Mouse (Mus musculus) stomach, embryonic 16.5 days (tissue): ENCODE measurements around the gene Cep41. TPM values are rescaled to one million over a fixed set of nuclear protein-coding genes. Genes with fewer than 3 reads are reported as not detected.

Experiments used
- ATAC-seq: fragments of 200-750 bp; cut with Nextera tagmentation; 2 replicates; pipeline ENCODE4 v1.8.0; 2017; ENCODE audit warnings: moderate number of reproducible peaks, moderate TSS enrichment; ENCODE audit not compliant: insufficient read depth, low FRiP score
- H3K27ac ChIP-seq: fragments of 300-500 bp; sonication (generic); 2 replicates; pipeline ENCODE4 v1.5.1; 2014; ENCODE audit warnings: low read length
- H3K27me3 ChIP-seq: fragments of 300-500 bp; sonication (generic); 2 replicates; pipeline ENCODE4 v1.6.1; 2014; ENCODE audit warnings: low read length, control low read depth, mixed read lengths; ENCODE audit not compliant: control insufficient read depth, insufficient read depth
- H3K36me3 ChIP-seq: fragments of 300-500 bp; sonication (generic); 2 replicates; pipeline ENCODE4 v1.6.1; 2014; ENCODE audit warnings: low read length; ENCODE audit not compliant: control insufficient read depth, insufficient read depth
- H3K4me1 ChIP-seq: fragments of 300-500 bp; sonication (generic); 2 replicates; pipeline ENCODE4 v1.6.1; 2014; ENCODE audit warnings: low read length, control low read depth, mixed read lengths; ENCODE audit not compliant: control insufficient read depth, insufficient read depth
- H3K4me2 ChIP-seq: fragments of 300-500 bp; sonication (generic); 2 replicates; pipeline ENCODE4 v1.6.1; 2014; ENCODE audit warnings: low read depth, low read length, mixed read lengths
- H3K4me3 ChIP-seq: fragments of 300-500 bp; sonication (generic); replicated peaks from 2 replicates; pipeline ENCODE4 v1.5.1; 2014; ENCODE audit warnings: mild to moderate bottlenecking, low read length
- H3K9ac ChIP-seq: fragments of 300-500 bp; sonication (generic); 2 replicates; pipeline ENCODE4 v1.6.1; 2014; ENCODE audit warnings: low read length
- H3K9me3 ChIP-seq: fragments of 300-500 bp; sonication (generic); replicated peaks from 2 replicates; pipeline ENCODE4 v1.6.1; 2016; ENCODE audit warnings: low read length, control low read depth; ENCODE audit not compliant: control insufficient read depth
- WGBS: fragments of 180-500 bp; shearing (Covaris S2); extraction: QIAGEN DNeasy Blood & Tissue Kit; methylation state at CpG from one replicate; pipeline ENCODE4 v1.1.7; 2014; 5-methylcytosine and 5-hydroxymethylcytosine counted together
- polyA plus RNA-seq: library from polyadenylated mRNA; unstranded; fragments of >200 nt; fragmentation: Nextera tagmentation; extraction: Ambion mirVana; gene quantifications from 2 replicates; pipeline ENCODE4 v1.2.1, GENCODE M21; 2015

Cep41 gene
- 8.8 and 11.6 TPM in 2 replicates for polyA plus RNA-seq

- Histone ChIP-seq H3K4me3 (peak within 1 kb of the TSS; percentile 64), H3K27ac (peak within 1 kb of the TSS; percentile 92), H3K27me3 (no peaks in the 10 kb centered on the region), H3K9me3 (no peaks in the 10 kb centered on the region), H3K9ac (peak within 1 kb of the TSS; percentile 85), H3K36me3 (no peaks in the 10 kb centered on the region), H3K4me1 (peaks cover 13% of the 10 kb centered on the region), H3K4me2 (peak within 1 kb of the TSS; percentile 74)
- peak; percentile 96 for ATAC-seq
- WGBS: under 1% methylated on average over 52 of the region's 52 CpGs
Measured at GRCm38 (mm10) chr6:30693350-30693991, at the start of gene Cep41. Gene Cep41 (minus strand): TSS chr6:30693749.

DNA sequence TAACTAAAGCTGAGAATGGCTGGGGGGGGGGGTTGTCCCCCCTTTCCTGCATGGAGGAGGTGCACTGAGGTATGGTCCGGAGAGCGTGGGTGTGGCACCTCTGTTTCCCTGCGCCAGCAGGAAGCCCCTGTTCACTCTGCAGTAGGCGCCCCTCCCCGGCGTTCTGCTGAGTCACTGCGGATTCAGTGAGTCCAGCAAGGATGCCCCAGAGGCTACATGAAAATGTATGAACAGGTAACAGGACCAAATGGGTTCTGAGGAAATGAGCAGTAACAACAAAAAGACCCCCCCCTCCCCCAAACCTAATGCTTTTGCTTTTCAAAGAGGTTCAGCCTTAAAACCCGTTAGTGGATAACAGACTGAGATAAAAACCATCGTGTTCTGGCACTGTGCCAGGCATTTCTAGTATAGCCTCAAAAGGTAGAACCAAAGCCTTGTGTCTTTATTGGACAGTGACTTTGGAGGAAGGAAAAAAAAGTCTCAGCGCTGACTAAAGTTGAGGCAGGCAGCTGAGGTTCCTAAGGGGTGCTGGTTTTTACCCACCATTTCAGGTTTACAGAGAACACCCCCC lies 45.7 kb upstream of the Cep41 start:
- no peak; the same call in 1 of the 2 replicates for ATAC-seq
- Histone ChIP-seq H3K27me3 (no peaks in the 10 kb centered on the region), H3K9ac (peak overlapping the region; percentile 0; the same call in 1 of the 2 replicates), H3K4me1 (peaks cover 3% of the 10 kb centered on the region; the same call in 1 of the 2 replicates), H3K4me3 (peak overlapping the region; percentile 53), H3K36me3 (peaks cover 7% of the 10 kb centered on the region; the same call in 1 of the 2 replicates), H3K27ac (no peak overlapping the region), H3K4me2 (peak overlapping the region; percentile 57), H3K9me3 (peaks cover 34% of the 10 kb centered on the region)
- WGBS: 58% methylated on average over 10 of the region's 10 CpGs

DNA sequence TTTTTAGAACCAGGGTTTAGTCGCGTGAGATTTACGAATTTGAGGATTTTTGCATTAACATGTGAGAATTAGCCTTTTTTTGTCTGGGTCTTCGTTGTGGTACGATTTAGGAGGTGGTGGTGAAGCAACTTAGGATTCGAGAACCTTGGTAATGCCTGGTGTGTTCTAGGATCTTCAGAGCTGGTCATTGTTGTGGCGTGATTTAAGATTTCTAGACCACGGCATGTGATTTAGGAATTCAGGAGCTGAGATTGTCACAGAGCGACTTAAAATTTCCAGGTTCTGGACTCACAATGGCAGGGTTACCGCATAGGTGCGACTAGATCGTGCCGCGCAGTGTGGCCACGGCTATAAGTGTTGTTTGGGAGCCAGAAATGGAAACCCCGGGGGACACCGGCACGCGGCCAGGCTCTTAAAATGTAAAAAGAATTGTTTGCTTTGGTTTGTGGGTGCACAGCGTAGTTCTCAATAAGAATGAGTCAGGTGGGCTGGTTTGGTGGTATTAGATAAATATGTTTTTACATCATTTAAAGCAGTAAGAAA lies 45.0 kb upstream of the Cep41 start:
- no peaks in the 10 kb centered on the region for H3K27me3 ChIP-seq
- peaks cover 34% of the 10 kb centered on the region for H3K9me3 ChIP-seq

DNA sequence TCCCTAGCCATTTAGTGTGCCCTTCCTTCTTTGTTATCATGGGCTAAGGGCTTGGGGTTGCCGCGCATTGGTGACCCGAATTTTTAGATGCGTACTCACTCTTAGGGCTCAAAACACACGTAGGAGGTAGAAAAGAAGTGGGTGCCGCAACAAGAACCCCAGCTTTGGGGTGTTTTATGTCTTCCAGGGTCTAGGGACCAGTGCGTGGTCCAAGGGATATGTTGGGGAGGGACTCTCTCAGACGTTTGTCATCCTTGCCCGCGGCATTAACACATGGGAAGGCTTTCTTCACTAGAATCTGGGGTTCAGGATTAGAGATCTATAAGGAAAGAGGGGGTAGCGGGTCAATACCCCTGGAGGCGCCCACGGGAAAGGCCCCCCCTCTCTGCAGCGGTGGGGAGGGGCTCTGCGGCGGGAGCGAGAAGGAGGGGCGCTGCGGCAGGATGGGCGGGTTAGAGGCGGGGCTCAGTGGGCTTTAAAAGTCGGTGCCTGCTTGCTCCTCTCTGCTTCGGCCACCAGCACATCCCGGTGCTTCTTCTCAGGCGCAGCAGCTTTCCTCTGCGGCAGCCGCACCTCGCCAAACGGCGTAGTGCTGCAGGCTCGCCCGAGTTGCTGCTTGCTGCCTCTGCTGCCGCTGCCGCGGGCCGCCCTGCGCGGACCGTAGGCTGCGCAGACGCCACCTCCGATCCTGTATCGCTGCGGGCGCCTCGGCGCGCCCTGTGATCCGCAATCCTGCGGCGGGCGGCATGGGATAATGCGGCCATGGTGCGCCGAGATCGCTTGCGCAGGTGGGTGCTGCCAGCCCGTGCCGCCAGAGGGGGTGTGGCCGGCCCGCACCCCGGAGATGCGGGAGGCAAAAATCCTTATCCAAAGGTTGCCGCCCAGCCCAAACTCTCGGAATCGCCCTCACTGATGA lies 44.3 kb upstream of the Cep41 start:
- peaks cover 3% of the 10 kb centered on the region; the same call in 1 of the 2 replicates for H3K4me1 ChIP-seq
- ATAC-seq: peak; percentile 70
- H3K9me3 ChIP-seq: peaks cover 34% of the 10 kb centered on the region
- WGBS: 57% methylated on average over 63 of the region's 66 CpGs
- peak overlapping the region; percentile 68 for H3K9ac ChIP-seq
- peaks cover 6% of the 10 kb centered on the region; the same call in 1 of the 2 replicates for H3K36me3 ChIP-seq
- H3K27ac ChIP-seq: peak overlapping the region; percentile 66
- H3K4me3 ChIP-seq: peak overlapping the region; percentile 53
- H3K4me2 ChIP-seq: peak overlapping the region; percentile 57
- H3K27me3 ChIP-seq: no peaks in the 10 kb centered on the region

More for the DNA sequence above, 45.0 kb upstream of the Cep41 start:
- peaks cover 3% of the 10 kb centered on the region; the same call in 1 of the 2 replicates for H3K4me1 ChIP-seq
- H3K4me3 ChIP-seq: peak overlapping the region; percentile 53
- 44% methylated on average over 20 of the region's 20 CpGs for WGBS
- H3K4me2 ChIP-seq: peak overlapping the region; percentile 57
- H3K9ac ChIP-seq: peak overlapping the region; percentile 68
- ATAC-seq: no peak
- peak overlapping the region; percentile 25 for H3K27ac ChIP-seq
- H3K36me3 ChIP-seq: peaks cover 7% of the 10 kb centered on the region; the same call in 1 of the 2 replicates

- WGBS: 50% methylated on average over 29 of the region's 29 CpGs
- peak overlapping the region; percentile 55 for H3K9ac ChIP-seq
- no peaks in the 10 kb centered on the region for H3K27me3 ChIP-seq
- ATAC-seq: peak; percentile 80
- H3K4me1 ChIP-seq: peaks cover 3% of the 10 kb centered on the region; the same call in 1 of the 2 replicates
- H3K4me2 ChIP-seq: peak overlapping the region; percentile 57
- H3K27ac ChIP-seq: peak overlapping the region; percentile 78
- H3K36me3 ChIP-seq: no peaks in the 10 kb centered on the region
- peak overlapping the region; percentile 53 for H3K4me3 ChIP-seq
- H3K9me3 ChIP-seq: peaks cover 34% of the 10 kb centered on the region
Measured at GRCm38 (mm10) chr6:30736864-30737547, 43.5 kb upstream of the Cep41 start.

DNA sequence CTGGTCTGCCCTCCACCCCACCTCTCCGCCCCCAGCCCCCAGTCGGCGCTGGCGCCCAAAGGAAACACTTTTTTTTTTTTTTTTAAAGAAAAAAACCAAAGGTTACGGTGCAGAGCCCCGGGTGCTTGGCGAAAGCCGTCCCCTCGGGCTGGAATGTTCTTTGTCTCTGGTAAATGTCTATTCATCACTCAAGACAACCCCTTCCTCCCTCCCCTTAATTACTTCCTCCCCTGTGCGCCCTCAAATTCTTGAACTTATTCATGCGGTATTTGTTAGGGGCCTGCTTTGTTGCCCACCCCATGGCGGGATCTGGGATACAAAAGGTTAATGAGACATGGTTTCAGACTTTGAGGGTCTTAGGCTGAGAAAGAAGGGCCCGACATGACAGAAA lies 42.8 kb upstream of the Cep41 start:
- Histone ChIP-seq H3K9ac (peak overlapping the region; percentile 48; the same call in 1 of the 2 replicates), H3K27me3 (no peaks in the 10 kb centered on the region), H3K36me3 (no peaks in the 10 kb centered on the region), H3K27ac (peak overlapping the region; percentile 78), H3K9me3 (peaks cover 34% of the 10 kb centered on the region), H3K4me3 (no peak overlapping the region), H3K4me2 (peak overlapping the region; percentile 34), H3K4me1 (peaks cover 3% of the 10 kb centered on the region; the same call in 1 of the 2 replicates)
- no peak for ATAC-seq
- 52% methylated on average over 13 of the region's 13 CpGs for WGBS

- Histone ChIP-seq H3K27me3 (no peaks in the 10 kb centered on the region), H3K36me3 (no peaks in the 10 kb centered on the region), H3K4me1 (peaks cover 3% of the 10 kb centered on the region; the same call in 1 of the 2 replicates), H3K4me2 (peak overlapping the region; percentile 34), H3K9me3 (peaks cover 34% of the 10 kb centered on the region), H3K4me3 (peak overlapping the region; percentile 10; the same call in 1 of the 2 replicates), H3K27ac (peak overlapping the region; percentile 78), H3K9ac (peak overlapping the region; percentile 46)
- ATAC-seq: no peak
- 53% methylated on average over 15 of the region's 15 CpGs for WGBS
Measured at GRCm38 (mm10) chr6:30735728-30736371, 42.3 kb upstream of the Cep41 start.
